In genomic region chr11:5015720-5016119, GRCm38 (mm10) we compare ENCODE assay signal across 8 mouse cellular contexts. TPM values are rescaled to one million over a fixed set of nuclear protein-coding genes. Genes with fewer than 3 reads are reported as not detected.
DNase-seq lines count a peak whose midpoint lies in the region; TF ChIP-seq lines count a peak whose summit lies in the region.
"Had no signal": no experiment of that assay in that cellular context is flagged by ENCODE, and none has a peak within 500 bp of the region (broad histone marks: within the 10 kb centered on the region; RNA-seq: fewer than 3 reads in every experiment).

No protein-coding gene starts in this region.

- TF ChIP-seq CTCF in E14TG2a.4 (conservative IDR thresholded peaks at IDR 0.05; ENCODE audit: low read length) = peak; percentile 31
- TF ChIP-seq CTCF in lung, adult 2 months (IDR thresholded peaks at IDR 0.05; ENCODE audit: insufficient read depth, low read length) = peak; percentile 83

- no peaks in the 10 kb centered on the region for H3K9me3 ChIP-seq in E14TG2a.4 (ENCODE audit: low read length)
- H3K9me3 ChIP-seq: heart, embryonic 15.5 days had no signal

- no peaks in the 10 kb centered on the region for H3K27me3 ChIP-seq in E14TG2a.4 (ENCODE audit: insufficient read depth, low read length)
- H3K27me3 ChIP-seq: heart, embryonic 15.5 days had no signal

- WGBS in lung, adult 2 months = 44% methylated on average over 2 of the region's 2 CpGs

- peaks cover 93% of the 10 kb centered on the region for H3K36me3 ChIP-seq in E14TG2a.4 (ENCODE audit: insufficient read depth, low read length)

- peak; percentile 80 for DNase-seq in NIH3T3 (ENCODE audit: low read depth)
- peak; percentile 46 to 74 for DNase-seq in cerebellum, postnatal 4 days (ENCODE audit: low spot score in 2 of 2)
- DNase-seq in gastrocnemius, postnatal 36 days = peak; percentile 65 to 68
- DNase-seq in kidney, postnatal 4 days = peak; percentile 64 to 68
- DNase-seq in lung, adult 2 months = peak; percentile 64
- peak; percentile 68 for DNase-seq in skeletal muscle tissue, adult 2 months (ENCODE audit: low read depth, low spot score)

- intact Hi-C loops in gastrocnemius, postnatal 36 days (cut with DNase I) = loop anchor here (1.0 kb wide), 1 partner anchor 50 kb away; the partner anchor contains the start of gene Gas2l1

- TF ChIP-seq POLR2A in lung, adult 2 months (IDR thresholded peaks at IDR 0.05; ENCODE audit: borderline replicate concordance, extremely low read depth, low read depth, low read length) = no peak

- no peaks in the 10 kb centered on the region for H3K4me1 ChIP-seq in E14TG2a.4 (replicated peaks; ENCODE audit: low read depth, low read length)
- no peaks in the 10 kb centered on the region; the same call in 1 of the 2 replicates for H3K4me1 ChIP-seq in lung, adult 2 months (ENCODE audit: control insufficient read depth, insufficient read depth, low read length)
- H3K4me1 ChIP-seq: heart, embryonic 15.5 days had no signal

- no peak overlapping the region for H3K4me3 ChIP-seq in E14TG2a.4 (replicated peaks; ENCODE audit: low read length)
- no peak overlapping the region for H3K4me3 ChIP-seq in lung, adult 2 months (replicated peaks; ENCODE audit: extremely low read depth, low read depth, low read length)
- H3K4me3 ChIP-seq: heart, embryonic 15.5 days had no signal

RNA-seq across cellular contexts. Expression of gene Ap1b1, which starts 29.1 kb away (rescaled TPM):
- total RNA-seq in gastrocnemius, postnatal 36 days (2021) = 10 to 100 TPM; 29.2 to 32.4 TPM
- 53.9 and 76.0 TPM in 2 replicates for polyA plus RNA-seq in lung, adult 2 months (2012; rRNA removed)

RNA-seq across cellular contexts. Expression of gene Rasl10a, which starts 42.2 kb away (rescaled TPM):
- under 1 TPM in 1 of 2 experiments, not detected in 1; 0.28 TPM for total RNA-seq in gastrocnemius, postnatal 36 days (2021)
- polyA plus RNA-seq in lung, adult 2 months (2012; rRNA removed) = 6.2 and 6.9 TPM in 2 replicates

RNA-seq across cellular contexts. Expression of gene Gas2l1, which starts 49.4 kb away (rescaled TPM):
- total RNA-seq in gastrocnemius, postnatal 36 days (2021) = 1 to 10 TPM; 3.9 to 4.9 TPM
- polyA plus RNA-seq in lung, adult 2 months (2012; rRNA removed) = 99.7 and 124 TPM in 2 replicates
